Mouse (Mus musculus): ENCODE results near the gene Coq8b.

Coq8b gene

DNA sequence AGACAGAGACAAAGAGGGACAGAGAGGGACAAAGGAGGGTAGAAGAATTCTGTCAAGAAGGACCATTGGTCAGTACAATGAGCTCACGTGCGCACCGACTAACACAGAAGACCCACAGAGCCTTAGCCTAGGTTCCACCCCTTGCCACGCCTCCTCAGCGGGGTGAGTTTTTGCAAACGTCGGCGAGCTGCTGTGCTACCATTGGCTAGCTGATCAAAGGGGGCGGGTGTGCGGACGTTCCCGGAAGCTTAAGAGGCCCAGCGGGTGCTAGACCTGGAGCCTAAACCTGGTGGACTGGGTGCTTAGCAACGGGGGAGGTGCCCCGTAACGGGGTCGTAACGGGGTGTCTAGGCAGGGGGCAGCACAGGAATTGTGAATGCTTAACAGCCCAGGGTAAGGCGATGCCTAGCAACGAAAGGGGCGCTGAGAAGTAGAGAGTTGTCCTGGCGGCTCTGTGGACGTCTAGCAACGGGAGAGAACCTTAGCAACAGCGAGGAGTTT, at the start of gene Coq8b:
Gene Coq8b (plus strand): TSS at position 243 of the 501 bp plus-strand sequence.
- DNase-seq: peak; percentile 93

DNA sequence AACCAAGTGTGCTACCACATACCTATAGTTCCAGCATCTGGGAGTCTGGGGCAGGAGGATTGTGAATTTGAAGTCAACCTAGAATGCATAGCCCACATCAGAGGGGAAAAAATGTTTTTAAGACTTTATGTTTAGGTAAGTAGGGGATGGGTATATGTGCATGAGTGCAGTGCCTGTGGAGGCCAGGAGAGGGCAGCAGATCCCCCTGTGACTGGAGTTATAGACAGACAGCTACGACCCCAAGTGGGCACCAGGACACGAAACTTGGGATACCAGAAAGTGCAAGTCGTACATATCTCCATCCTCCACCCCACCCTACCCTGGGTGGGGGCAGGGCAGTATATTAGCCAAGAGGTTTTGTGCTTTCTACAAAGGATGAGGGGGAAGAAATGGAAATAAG, 47.9 kb upstream of the Coq8b start:
- peak; percentile 50 for DNase-seq

DNA sequence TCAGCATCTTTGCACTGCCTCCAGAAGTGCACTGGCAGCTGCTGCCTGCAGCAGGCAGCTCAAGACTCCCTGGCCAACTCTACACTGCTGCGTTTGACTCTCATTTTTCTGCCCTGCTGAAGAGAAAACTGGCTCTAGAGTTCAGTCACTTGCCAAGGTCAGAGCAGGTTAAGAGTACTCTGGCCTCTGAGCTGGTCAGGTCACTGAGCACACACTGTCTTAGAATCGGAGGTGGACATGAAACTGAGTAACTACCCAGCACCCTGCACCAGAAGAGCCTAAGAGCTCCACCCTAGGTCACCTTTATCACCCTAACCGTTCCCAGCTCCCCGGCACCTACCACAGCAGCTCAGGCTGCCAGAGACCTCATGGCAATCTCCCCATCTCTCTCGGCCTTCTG, 46.8 kb upstream of the Coq8b start:
- no peak for DNase-seq

DNA sequence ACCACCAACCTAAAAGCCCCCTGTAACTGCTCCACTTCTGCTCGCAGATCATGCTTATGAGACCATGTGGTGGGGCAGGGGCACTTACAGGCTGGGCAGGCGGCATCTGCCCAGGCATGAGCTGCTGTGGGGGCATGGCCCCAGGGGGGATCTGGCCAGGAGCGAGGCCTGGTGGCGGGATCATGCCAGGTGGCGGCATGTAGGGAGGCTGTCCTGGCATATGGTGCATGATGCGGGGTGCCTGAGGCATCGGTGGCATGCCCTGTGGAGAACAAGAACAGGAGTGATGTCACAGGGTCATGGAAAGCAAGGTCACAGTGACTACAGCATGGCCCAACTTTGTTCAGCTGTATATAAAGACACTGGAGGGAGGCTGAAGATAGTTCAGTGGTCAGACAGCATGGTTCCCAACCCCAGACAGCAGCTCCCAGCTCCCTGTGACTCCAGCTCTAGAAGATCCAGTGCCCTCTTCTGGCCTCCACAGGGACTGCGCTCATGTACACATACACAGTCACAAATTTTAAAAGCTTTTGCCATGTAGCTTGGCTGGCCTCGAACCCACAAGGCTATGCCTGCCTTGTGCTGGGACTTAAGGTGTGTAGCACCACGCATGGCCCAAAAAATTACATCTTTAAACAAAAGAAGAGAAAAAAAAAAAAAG, 43.4 kb upstream of the Coq8b start:
- peak; percentile 17 for DNase-seq

DNA sequence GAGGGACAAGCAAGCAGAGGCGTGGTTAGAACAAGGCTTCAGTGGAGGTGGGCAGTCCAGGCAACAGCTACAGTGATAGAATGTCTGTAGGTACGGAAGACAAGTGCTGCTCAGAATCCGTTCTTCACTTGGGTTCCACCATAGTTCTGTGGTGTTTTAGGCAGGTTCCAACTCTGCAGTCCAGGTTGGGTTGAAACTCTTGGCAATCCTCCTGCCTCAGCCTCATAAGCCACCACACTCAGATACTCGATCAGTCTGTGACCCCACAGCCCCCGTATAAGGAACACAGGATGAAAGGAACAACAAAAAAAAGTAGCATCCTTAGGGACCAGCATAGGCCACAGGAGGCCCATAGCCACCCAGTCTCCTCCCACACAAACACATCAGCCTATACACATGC, 40.4 kb upstream of the Coq8b start:
- DNase-seq: no peak

DNA sequence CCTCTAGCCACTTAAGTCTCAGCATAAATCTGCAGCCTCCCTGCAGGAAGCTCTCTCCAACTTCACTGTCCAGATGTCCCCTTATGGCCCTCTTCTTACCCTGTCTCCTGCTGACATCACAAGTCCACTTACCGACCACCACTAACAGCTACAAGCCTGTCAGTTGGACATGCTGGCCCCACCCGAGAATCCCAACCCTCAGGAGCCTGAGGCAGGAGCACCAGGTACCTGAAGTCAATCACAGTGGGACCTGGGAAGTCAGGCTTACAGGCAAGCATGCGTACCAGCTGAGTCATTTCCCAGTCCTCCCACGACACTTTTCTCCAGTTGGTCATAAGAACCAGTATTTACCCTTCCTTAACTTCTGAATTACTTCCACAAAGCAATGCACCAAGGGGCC, 39.1 kb upstream of the Coq8b start:
- no peak for DNase-seq

DNA sequence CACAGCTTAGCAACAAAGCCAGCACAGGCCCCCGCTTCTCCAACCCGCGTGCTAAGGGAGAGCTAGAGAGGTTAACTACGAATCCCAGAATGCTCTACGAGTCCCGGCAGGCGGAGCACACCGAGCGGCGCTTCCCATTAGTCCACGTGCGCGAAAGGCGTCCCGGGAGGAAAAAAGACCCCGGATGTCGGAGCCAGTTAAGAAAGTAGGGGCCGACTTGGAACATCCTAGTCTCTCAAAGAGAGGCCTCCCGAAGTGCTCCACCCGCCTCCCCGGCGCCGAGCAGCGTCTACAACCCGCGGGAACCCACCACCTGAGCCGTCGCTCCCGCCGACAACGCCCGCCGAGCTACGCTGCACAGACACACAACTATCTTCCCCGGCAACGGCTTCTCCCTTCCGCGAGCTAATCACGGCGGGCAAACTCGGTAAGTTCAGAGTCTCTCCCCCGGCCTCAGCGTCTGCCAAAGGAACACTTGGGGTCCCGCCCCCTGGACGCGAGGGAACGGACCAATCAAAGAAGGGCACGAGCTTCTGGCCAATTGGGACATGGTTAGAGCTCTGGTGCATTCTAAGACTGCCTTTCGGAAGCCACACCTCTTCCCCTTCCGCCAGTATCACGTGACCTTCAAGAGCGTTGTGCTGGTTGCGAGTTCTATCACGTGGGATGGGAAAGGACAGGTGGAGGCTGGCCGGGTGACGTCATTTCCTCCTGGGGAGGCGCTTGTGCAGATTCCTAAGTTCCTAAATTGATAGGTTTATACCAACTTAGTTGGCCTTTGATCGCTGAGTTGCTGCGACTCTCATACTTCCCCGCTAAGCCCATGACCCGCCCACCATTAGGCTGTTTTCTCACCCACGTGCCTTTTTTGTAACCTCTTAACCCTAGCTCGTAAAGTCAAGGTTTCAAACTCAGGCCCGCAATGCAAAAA, 36.9 kb upstream of the Coq8b start, which contains the start of the genes BC024978 and Snrpa:
Gene BC024978 (plus strand): TSS at position 101 of the 931 bp plus-strand sequence.
Gene Snrpa (minus strand): TSS at position 591 of the 931 bp plus-strand sequence.
- peak; percentile 92 for DNase-seq

DNA sequence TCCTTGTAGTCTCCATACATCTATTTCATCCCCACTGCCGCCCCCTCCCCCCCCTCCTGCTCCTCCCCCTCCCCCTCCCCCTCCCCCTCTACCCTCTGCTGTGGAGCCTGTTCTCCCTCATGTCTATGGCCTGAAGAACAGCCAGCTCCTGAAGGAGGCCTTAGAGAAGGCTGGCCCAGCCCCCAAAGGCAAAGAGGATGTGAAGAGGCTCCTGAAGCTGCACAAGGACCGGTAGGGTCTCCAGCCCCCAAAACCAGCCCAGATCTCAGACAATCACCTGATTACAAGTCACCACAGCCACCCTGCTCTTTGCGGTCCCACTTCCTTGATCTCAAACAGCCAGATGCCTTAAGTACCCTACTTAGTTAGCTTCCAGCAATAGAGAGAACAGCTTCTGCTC, 35.7 kb upstream of the Coq8b start:
- DNase-seq: no peak

DNA sequence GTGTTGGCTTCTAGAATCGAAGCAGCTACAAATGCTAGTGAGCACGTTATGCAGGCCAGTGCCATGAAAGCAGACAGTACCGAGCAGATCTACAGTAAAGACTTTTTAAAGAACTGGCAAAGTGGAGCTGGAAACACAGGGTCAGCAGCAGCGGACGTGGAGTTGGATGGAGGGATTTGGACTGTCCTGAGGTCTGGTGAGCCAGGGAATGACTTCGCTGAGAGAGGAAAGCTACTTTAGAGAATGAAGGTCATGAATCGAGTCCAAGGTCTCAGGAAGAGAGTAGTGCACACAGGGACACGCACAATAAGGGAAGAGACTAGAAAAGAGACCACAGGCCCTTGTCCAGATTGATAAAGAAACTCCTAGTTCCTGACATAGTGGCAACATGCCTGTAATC, 35.2 kb upstream of the Coq8b start:
- DNase-seq: no peak

DNA sequence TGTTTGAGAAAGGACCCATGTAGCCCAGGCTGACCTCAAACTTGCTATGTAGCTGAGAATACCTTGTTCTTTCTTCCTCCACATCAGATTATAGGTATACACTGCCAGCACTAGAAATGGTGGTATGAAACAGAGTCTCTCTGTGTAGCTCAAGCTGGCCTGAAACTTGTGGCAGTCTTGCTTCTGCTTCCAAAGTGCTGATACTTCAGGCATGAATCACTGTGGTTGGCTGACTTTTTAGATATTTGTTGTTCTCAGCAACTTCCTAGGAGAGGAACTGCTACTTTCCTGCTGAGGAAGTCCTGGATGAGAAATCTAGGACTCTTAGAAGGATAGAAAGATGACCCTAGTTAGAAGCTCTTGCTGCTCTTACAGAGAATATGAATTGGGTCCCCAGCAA, 34.5 kb upstream of the Coq8b start:
- DNase-seq: no peak

DNA sequence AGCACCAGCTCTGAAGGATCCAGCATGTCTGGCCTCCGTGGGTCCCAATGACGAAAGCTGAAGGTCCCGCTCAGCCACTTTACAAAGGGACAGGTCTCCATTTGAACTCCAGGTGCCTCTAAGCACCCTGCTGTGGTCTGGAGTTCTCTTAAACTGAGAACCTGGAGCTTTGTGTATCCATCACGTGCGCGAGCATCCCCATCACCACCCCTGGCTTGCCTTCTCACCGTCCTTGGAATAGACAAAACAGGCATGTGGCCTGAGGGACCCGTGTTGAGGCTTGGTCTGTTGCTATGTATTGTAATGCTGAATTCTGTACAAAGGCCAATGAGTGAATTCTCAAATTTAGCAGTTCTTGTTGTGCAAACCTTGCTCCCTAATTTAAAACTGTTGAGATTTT, 34.0 kb upstream of the Coq8b start:
- DNase-seq: no peak

DNA sequence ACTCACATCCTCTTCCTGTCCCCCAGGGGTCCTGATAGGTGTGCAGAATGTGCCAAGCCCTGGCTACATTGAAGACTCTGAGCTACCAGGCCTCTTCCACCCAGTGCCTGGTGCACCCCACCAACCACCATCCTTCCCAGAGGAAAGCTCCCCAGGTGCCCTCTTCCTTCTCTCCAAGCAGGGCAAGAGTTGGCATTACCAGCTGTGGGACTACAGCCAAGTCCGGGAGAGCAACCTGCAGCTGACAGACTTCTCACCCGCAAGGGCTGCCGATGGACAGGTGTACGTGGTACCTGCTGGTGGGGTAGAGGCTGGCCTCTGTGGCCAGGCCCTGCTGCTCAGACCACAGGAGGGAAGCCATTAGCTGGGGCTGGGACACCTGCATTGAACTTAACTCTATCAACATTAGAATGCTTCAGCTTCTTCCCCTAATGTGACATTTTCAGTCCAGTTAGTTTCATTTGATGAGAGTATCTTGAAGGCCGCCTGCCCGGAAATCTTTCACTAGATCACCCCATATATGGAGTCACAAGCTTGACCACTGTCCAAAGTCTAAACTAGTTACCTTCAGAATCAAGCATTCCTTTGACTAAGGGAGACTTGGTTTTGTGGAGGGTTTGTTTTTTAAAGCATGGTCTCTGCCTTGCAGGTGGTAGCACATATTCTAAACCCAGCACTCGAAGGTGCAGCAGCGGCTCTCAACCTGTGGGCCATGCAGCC, 28.9 kb upstream of the Coq8b start:
- no peak for DNase-seq

DNA sequence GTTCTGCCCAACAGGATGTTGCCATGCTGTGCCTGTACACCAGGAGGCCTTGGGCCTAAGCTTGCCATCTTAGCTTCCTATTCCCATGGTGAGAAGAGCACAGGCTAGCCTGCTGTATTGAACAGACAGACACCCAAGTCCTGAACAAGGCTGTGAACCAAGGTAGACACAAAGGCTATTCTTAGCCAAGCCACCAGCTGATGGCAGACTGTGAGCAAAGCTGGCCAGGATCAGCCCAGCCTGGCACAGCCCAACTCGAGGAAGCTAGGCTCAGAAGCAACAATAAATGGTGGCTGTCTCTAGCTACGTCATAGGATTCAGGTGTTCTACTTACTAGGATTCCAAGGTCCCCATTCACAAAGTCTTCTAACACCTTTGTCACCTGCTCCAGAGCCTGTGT, 20.2 kb upstream of the Coq8b start:
- no peak for DNase-seq

DNA sequence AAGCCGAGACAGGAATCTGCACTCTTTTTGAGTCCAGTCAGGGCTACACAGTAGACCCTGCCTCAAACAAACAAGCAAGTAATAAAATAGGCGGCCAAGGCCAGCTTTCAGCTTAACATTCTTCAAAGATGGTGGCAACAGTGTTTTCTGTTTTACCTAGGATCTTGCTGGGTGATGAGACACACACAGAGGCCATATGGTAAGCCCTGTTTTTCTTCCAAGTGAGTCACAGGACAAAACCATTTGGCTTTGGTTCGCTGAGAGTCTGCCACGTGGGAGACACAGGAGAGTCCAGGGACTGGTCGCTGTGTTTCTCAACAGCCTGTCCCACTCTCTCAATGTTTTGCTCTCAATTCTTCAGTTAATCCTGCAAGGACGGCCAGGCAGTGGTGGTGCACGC, 14.2 kb upstream of the Coq8b start:
- DNase-seq: no peak

DNA sequence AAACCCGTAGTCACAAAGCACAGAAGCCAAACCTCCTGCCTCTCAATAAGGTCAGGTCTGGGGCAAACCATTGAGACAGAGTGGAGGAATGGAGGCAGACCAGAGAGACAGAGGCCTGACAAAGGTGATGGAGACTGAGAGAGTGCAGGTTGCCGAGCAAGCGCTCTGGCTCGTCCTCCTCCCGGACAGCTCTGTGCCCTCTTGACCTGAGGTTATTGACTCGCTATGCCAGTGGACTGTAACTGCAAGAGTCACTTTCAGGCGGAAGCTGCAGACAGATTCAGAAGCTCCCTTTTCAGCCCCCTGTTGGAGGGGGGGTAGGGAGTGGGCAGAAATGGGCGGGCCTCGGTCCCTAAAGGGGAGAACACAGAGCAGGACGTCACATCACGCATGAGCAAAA, 12.9 kb upstream of the Coq8b start:
- DNase-seq: no peak

DNA sequence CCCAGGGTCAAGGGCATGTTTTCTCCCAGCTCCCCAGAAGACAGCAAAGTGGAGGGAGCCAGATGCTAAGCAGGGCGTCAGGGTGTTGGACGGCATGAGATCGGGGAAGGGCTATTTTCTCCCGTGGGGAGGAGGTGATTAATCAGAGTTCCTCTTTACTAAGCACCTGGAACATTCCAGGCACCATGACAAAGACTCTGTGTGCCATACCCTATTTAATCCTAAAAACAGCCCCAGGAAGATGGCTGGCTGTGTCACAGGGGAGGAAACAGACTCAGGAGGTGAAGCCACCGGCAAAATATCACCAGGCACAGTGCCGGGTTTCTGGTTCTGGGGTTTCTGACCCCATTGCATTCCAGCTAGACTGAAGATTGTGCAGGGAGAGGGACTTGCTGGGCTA, 10.9 kb upstream of the Coq8b start:
- DNase-seq: no peak

DNA sequence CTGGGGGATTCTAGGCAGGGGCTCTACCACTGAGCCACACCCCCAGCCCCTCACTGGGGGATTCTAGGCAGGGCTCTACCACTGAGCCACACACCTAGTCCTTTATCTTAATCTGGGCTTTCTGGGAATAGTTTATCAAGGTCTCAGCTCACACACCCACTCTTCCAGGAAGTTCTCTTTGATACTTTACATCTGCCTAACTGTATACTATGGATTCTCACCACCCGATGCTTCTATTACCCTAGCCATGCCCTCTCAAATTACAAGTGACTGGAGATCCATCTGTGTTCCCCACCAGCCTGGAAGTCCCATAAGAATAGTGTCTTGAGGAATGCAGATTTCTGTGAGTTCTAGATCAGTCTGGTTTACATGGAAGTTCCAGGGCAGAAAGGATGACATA, 10.3 kb upstream of the Coq8b start:
- DNase-seq: no peak

DNA sequence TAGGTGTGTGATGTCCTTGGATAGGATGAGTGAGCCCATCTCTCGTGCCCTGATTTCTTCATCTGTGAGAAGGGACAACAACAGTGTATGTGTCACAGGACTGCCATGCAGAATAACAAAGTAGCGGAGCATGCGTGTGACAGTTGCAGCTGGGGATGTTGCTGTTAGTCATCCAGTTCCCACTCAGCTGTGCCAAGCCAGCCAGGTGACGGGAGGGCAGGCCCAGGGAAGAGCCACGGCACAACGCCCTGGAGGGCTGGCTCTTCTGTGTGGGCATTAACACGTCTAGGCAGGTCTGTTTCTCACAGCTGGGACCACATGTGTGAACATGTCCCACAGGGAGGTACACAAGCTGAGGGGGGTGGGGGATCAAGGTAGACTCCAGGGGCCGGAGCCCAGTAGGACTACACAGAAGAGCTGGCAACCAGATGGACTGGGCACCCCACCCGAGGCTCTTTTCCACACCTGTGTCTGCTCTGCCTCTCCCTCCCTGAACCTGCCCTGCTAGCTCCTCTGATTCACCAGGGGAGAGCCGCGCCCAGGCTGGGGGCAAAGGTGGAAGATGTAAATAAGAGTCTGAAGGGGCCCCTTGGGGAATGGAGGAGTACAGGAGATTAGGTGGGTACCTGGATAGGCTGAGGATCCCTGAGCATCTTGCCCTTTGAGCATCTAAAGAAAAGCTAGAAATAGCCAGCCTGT, 7.8 kb upstream of the Coq8b start:
- no peak for DNase-seq

DNA sequence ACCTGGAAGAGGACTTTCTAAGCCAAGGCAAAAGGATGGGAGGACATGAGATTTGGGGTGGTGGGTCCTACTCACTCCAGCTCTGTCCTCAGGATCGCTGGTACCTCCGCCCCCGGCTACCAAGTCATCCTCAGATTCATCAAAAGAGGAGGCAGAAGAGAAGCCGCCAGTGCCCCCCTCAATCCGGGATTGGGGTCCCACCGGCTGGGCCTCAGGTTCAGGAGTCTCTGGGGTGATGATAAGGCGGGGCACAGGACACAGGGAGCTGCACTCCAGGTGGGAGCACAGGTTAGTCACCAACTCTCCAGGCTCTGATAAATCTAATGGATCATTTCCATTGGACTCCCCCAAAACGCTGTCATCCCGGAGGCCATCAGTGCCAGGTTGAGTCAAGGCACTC, 5.5 kb upstream of the Coq8b start:
- no peak for DNase-seq

DNA sequence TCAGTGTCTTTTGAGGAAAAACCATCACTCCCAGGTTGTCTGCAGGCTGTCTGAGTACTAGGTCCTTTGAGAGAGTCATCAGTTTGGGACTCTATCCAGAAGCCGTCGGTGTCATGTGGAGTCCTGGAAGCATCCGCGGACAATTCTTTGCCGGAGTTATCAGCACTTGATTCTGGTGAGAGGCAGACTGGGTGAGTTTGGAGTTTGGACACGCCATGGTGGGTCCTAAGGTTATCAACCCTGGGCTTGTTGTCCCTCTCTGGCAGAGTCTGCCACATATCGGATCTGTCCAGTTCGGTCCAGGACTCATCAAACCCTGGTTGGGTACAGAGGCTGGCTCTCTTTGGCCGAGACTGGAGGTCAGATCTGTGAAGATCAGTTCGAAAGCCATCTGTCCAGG, 5.1 kb upstream of the Coq8b start:
- DNase-seq: no peak

DNA sequence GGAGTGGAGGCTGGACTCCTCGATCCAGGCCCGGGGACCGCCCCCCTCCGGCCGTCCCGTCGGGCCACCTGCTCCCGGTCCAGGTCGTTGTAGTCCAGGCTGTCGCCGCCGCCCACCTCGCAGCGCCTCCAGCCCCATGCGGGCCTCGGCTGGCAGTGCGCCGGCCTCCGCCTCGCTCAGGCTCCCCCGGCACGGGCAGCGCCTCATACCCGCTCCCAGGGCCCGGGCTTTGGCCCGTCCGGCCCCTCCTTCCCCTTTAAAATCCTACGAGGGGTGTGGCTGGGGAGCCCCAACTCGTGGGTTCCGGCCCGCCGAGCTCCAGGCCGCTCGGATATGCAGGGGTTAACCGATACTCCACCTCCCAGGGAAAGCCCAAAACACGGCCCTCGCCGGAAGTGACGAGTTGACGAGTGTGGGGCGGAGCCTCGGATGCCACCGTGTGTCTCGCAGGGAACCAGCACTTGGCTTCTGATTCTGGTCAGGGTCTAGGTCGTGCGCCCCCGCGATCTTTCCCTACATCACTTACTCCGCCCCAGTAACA, 4.5 kb upstream of the Coq8b start, which contains the start of gene Itpkc:
Gene Itpkc (minus strand): TSS at position 381 of the 541 bp plus-strand sequence.
- peak; percentile 90 for DNase-seq

DNA sequence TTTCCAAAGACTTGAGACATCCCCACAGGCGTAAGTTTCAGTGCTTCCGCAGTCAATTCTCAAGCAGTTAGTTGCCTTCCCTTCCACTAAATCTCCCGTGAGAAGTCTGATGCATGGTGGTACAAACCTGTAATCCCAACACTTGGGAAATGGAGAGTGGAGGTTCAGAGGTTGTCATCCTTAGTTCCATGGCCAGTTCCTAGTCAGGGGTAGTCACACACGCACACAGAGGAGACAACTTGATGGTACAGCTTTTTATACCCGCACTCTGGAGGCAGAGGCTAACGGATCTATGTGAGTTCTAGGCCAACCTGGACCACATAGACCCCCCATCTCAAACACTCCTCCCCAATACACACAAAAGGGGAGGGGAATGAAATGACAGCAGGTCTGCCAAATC, 4.0 kb upstream of the Coq8b start:
- no peak for DNase-seq
